Mouse (Mus musculus) spleen, adult 2 months (tissue): ENCODE data around the gene Myo1d.

Experiments used
- CTCF ChIP-seq: fragments of 200-500 bp; IDR thresholded peaks from 2 replicates; pipeline ENCODE4 v1.5.1; 2011; ENCODE audit warnings: mild to moderate bottlenecking, inconsistent platforms; ENCODE audit not compliant: insufficient read depth, insufficient read length, insufficient replicate concordance; ENCODE audit errors: extremely low read depth
- POLR2A ChIP-seq: fragments of 200-500 bp; IDR thresholded peaks from 2 replicates; pipeline ENCODE4 v1.6.1; 2011; ENCODE audit warnings: low read depth, low read length, inconsistent platforms

- TF ChIP-seq POLR2A (no peak), CTCF (no peak)
These were observed 213.5 kb downstream of the Myo1d start for GRCm38 (mm10) chr11:80566286-80566685.
